Mouse (Mus musculus): Measurements from ENCODE around the gene Cep83. TPM values are rescaled to one million over a fixed set of nuclear protein-coding genes. Genes with fewer than 3 reads are reported as not detected.

Gene Cep83
- 10 to 100 TPM; 21.6 to 25.8 TPM for polyA plus RNA-seq (2017; shearing (Covaris generic))

DNA sequence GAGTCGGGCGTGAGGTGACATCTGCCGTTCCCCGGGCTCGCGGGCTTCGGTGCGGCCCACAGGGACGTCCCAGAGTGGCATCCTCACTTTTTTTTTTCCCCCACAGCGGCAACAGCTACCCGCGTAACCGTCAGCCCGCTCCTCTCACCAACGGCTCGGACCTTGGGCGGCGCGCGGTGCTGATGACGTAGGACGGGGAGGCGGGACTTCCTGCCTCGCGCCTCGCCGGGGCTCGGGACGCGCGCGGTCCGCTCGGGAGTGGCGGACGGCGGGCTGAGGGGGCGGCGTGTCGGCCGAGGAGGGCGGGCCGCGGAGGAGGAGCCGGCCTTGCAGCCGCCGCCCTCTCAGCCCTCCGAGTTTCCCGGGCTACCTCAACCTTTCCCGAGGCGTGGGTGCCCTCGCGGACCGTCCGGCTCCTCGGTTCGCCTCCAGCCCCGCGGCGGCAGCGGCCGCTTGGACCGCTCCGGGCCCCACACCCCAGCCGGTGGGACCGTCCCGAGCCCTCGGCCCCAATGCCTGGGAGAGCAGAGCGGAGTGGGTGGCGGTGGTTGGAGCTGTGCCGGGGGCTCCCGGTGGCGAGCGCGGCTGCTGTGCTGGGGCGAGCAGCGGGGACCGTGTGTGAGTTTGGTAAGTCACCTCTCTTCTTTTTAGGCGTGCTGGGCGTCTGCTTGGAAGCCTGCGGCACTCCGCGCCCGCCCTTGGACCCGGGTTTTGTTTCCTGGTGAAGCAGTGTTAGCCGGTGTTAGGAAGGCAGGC is at the start of gene Cep83:
Cep83 (plus strand) TSS at position 235 of the 756 bp plus-strand sequence.

